Mouse (Mus musculus): ENCODE data around the gene Htr2a. TPM values are rescaled to one million over a fixed set of nuclear protein-coding genes. Genes with fewer than 3 reads are reported as not detected.

Htr2a gene
- polyA plus RNA-seq, 1 experiment from 2014 or later = 0.58 TPM

GRCm38 (mm10) chr14:74646107-74646793 lies 5.6 kb downstream of the Htr2a start:
- H3K9ac ChIP-seq (ENCODE audit: low read length) = no peak overlapping the region
- WGBS = 53% methylated on average over 11 of the region's 11 CpGs
- no peaks in the 10 kb centered on the region for H3K27me3 ChIP-seq (ENCODE audit: control insufficient read depth, insufficient read depth, low read length)
- no peak overlapping the region for H3K4me2 ChIP-seq (ENCODE audit: low read depth, low read length)
- no peaks in the 10 kb centered on the region for H3K9me3 ChIP-seq (replicated peaks; ENCODE audit: control insufficient read depth, low read length)
- peaks cover 3% of the 10 kb centered on the region; the same call in 1 of the 2 replicates for H3K4me1 ChIP-seq (ENCODE audit: control insufficient read depth, insufficient read depth, low read length)
- H3K27ac ChIP-seq (ENCODE audit: low read length) = no peak overlapping the region
- peak; percentile 44 for ATAC-seq (ENCODE audit: insufficient read depth, low FRiP score)
- H3K36me3 ChIP-seq (ENCODE audit: control insufficient read depth, insufficient read depth, low read length) = no peaks in the 10 kb centered on the region
- no peak overlapping the region for H3K4me3 ChIP-seq (replicated peaks; ENCODE audit: low read length)

GRCm38 (mm10) chr14:74650001-74650400 lies 9.4 kb downstream of the Htr2a start:
- no peak overlapping the region for H3K27ac ChIP-seq (ENCODE audit: low read length)
- H3K27me3 ChIP-seq (ENCODE audit: control insufficient read depth, insufficient read depth, low read length) = no peaks in the 10 kb centered on the region
- no peak overlapping the region for H3K4me2 ChIP-seq (ENCODE audit: low read depth, low read length)
- WGBS = 77% methylated on average over 6 of the region's 6 CpGs
- no peak for ATAC-seq (ENCODE audit: insufficient read depth, low FRiP score)
- no peak overlapping the region for H3K4me3 ChIP-seq (replicated peaks; ENCODE audit: low read length)
- H3K4me1 ChIP-seq (ENCODE audit: control insufficient read depth, insufficient read depth, low read length) = no peaks in the 10 kb centered on the region
- no peaks in the 10 kb centered on the region for H3K36me3 ChIP-seq (ENCODE audit: control insufficient read depth, insufficient read depth, low read length)
- H3K9me3 ChIP-seq (replicated peaks; ENCODE audit: control insufficient read depth, low read length) = no peaks in the 10 kb centered on the region
- no peak overlapping the region for H3K9ac ChIP-seq (ENCODE audit: low read length)

GRCm38 (mm10) chr14:74651678-74652077 lies 11.0 kb downstream of the Htr2a start:
- Histone ChIP-seq H3K27ac (ENCODE audit: low read length) (no peak overlapping the region), H3K9ac (ENCODE audit: low read length) (no peak overlapping the region), H3K4me2 (ENCODE audit: low read depth, low read length) (no peak overlapping the region), H3K4me3 (replicated peaks; ENCODE audit: low read length) (no peak overlapping the region), H3K36me3 (ENCODE audit: control insufficient read depth, insufficient read depth, low read length) (no peaks in the 10 kb centered on the region), H3K9me3 (replicated peaks; ENCODE audit: control insufficient read depth, low read length) (no peaks in the 10 kb centered on the region), H3K27me3 (ENCODE audit: control insufficient read depth, insufficient read depth, low read length) (no peaks in the 10 kb centered on the region), H3K4me1 (ENCODE audit: control insufficient read depth, insufficient read depth, low read length) (no peaks in the 10 kb centered on the region)
- WGBS = 69% methylated on average over 4 of the region's 4 CpGs
- no peak for ATAC-seq (ENCODE audit: insufficient read depth, low FRiP score)

GRCm38 (mm10) chr14:74657227-74657626 lies 16.6 kb downstream of the Htr2a start:
- Histone ChIP-seq H3K36me3 (ENCODE audit: control insufficient read depth, insufficient read depth, low read length) (no peaks in the 10 kb centered on the region), H3K27me3 (ENCODE audit: control insufficient read depth, insufficient read depth, low read length) (no peaks in the 10 kb centered on the region), H3K9me3 (replicated peaks; ENCODE audit: control insufficient read depth, low read length) (no peaks in the 10 kb centered on the region), H3K4me1 (ENCODE audit: control insufficient read depth, insufficient read depth, low read length) (no peaks in the 10 kb centered on the region), H3K4me3 (replicated peaks; ENCODE audit: low read length) (no peak overlapping the region), H3K27ac (ENCODE audit: low read length) (no peak overlapping the region), H3K9ac (ENCODE audit: low read length) (no peak overlapping the region), H3K4me2 (ENCODE audit: low read depth, low read length) (no peak overlapping the region)
- ATAC-seq (ENCODE audit: insufficient read depth, low FRiP score) = no peak
- WGBS = 71% methylated on average over 7 of the region's 7 CpGs

GRCm38 (mm10) chr14:74659411-74659841 lies 18.8 kb downstream of the Htr2a start:
- H3K27me3 ChIP-seq (ENCODE audit: control insufficient read depth, insufficient read depth, low read length) = no peaks in the 10 kb centered on the region
- H3K9ac ChIP-seq (ENCODE audit: low read length) = no peak overlapping the region
- no peak overlapping the region for H3K27ac ChIP-seq (ENCODE audit: low read length)
- H3K36me3 ChIP-seq (ENCODE audit: control insufficient read depth, insufficient read depth, low read length) = no peaks in the 10 kb centered on the region
- 63% methylated on average over 8 of the region's 8 CpGs for WGBS
- H3K4me1 ChIP-seq (ENCODE audit: control insufficient read depth, insufficient read depth, low read length) = no peaks in the 10 kb centered on the region
- H3K9me3 ChIP-seq (replicated peaks; ENCODE audit: control insufficient read depth, low read length) = no peaks in the 10 kb centered on the region
- no peak for ATAC-seq (ENCODE audit: insufficient read depth, low FRiP score)
- no peak overlapping the region for H3K4me2 ChIP-seq (ENCODE audit: low read depth, low read length)
- H3K4me3 ChIP-seq (replicated peaks; ENCODE audit: low read length) = no peak overlapping the region

GRCm38 (mm10) chr14:74672137-74673019 lies 31.7 kb downstream of the Htr2a start:
- H3K4me2 ChIP-seq (ENCODE audit: low read depth, low read length) = no peak overlapping the region
- no peaks in the 10 kb centered on the region for H3K4me1 ChIP-seq (ENCODE audit: control insufficient read depth, insufficient read depth, low read length)
- H3K9ac ChIP-seq (ENCODE audit: low read length) = no peak overlapping the region
- no peaks in the 10 kb centered on the region for H3K36me3 ChIP-seq (ENCODE audit: control insufficient read depth, insufficient read depth, low read length)
- H3K4me3 ChIP-seq (replicated peaks; ENCODE audit: low read length) = no peak overlapping the region
- ATAC-seq (ENCODE audit: insufficient read depth, low FRiP score) = no peak; the same call in 1 of the 2 replicates
- H3K9me3 ChIP-seq (replicated peaks; ENCODE audit: control insufficient read depth, low read length) = no peaks in the 10 kb centered on the region
- H3K27me3 ChIP-seq (ENCODE audit: control insufficient read depth, insufficient read depth, low read length) = no peaks in the 10 kb centered on the region
- no peak overlapping the region for H3K27ac ChIP-seq (ENCODE audit: low read length)
- WGBS = 63% methylated on average over 10 of the region's 10 CpGs

GRCm38 (mm10) chr14:74673020-74673350 lies 32.3 kb downstream of the Htr2a start:
- no peak overlapping the region for H3K4me3 ChIP-seq (replicated peaks; ENCODE audit: low read length)
- ATAC-seq (ENCODE audit: insufficient read depth, low FRiP score) = no peak
- H3K27ac ChIP-seq (ENCODE audit: low read length) = no peak overlapping the region
- no peaks in the 10 kb centered on the region for H3K4me1 ChIP-seq (ENCODE audit: control insufficient read depth, insufficient read depth, low read length)
- H3K9ac ChIP-seq (ENCODE audit: low read length) = no peak overlapping the region
- no peaks in the 10 kb centered on the region for H3K27me3 ChIP-seq (ENCODE audit: control insufficient read depth, insufficient read depth, low read length)
- H3K9me3 ChIP-seq (replicated peaks; ENCODE audit: control insufficient read depth, low read length) = no peaks in the 10 kb centered on the region
- H3K36me3 ChIP-seq (ENCODE audit: control insufficient read depth, insufficient read depth, low read length) = no peaks in the 10 kb centered on the region
- 71% methylated on average over 3 of the region's 3 CpGs for WGBS
- H3K4me2 ChIP-seq (ENCODE audit: low read depth, low read length) = no peak overlapping the region

- Histone ChIP-seq H3K27me3 (ENCODE audit: control insufficient read depth, insufficient read depth, low read length) (no peaks in the 10 kb centered on the region), H3K36me3 (ENCODE audit: control insufficient read depth, insufficient read depth, low read length) (no peaks in the 10 kb centered on the region), H3K9me3 (replicated peaks; ENCODE audit: control insufficient read depth, low read length) (no peaks in the 10 kb centered on the region), H3K4me1 (ENCODE audit: control insufficient read depth, insufficient read depth, low read length) (no peaks in the 10 kb centered on the region), H3K4me3 (replicated peaks; ENCODE audit: low read length) (no peak overlapping the region), H3K4me2 (ENCODE audit: low read depth, low read length) (no peak overlapping the region), H3K9ac (ENCODE audit: low read length) (no peak overlapping the region), H3K27ac (ENCODE audit: low read length) (no peak overlapping the region)
- ATAC-seq (ENCODE audit: insufficient read depth, low FRiP score) = no peak
- WGBS = 49% methylated on average over 3 of the region's 3 CpGs
Measured at GRCm38 (mm10) chr14:74673584-74673983, 32.9 kb downstream of the Htr2a start.

- H3K36me3 ChIP-seq (ENCODE audit: control insufficient read depth, insufficient read depth, low read length) = no peaks in the 10 kb centered on the region
- 86% methylated on average over 5 of the region's 5 CpGs for WGBS
- H3K9me3 ChIP-seq (replicated peaks; ENCODE audit: control insufficient read depth, low read length) = no peaks in the 10 kb centered on the region
- H3K4me3 ChIP-seq (replicated peaks; ENCODE audit: low read length) = no peak overlapping the region
- no peak overlapping the region for H3K27ac ChIP-seq (ENCODE audit: low read length)
- no peak overlapping the region for H3K9ac ChIP-seq (ENCODE audit: low read length)
- ATAC-seq (ENCODE audit: insufficient read depth, low FRiP score) = no peak
- no peaks in the 10 kb centered on the region for H3K27me3 ChIP-seq (ENCODE audit: control insufficient read depth, insufficient read depth, low read length)
- no peak overlapping the region for H3K4me2 ChIP-seq (ENCODE audit: low read depth, low read length)
- H3K4me1 ChIP-seq (ENCODE audit: control insufficient read depth, insufficient read depth, low read length) = no peaks in the 10 kb centered on the region
Measured at GRCm38 (mm10) chr14:74679841-74680240, 39.2 kb downstream of the Htr2a start.
